Mouse (Mus musculus) limb, embryonic 13.5 days (tissue): Measurements from ENCODE around the gene Apol11a. TPM values are rescaled to one million over a fixed set of nuclear protein-coding genes. Genes with fewer than 3 reads are reported as not detected.

Source experiments
- polyA plus RNA-seq: library from polyadenylated mRNA; unstranded; fragments of >200 nt; fragmentation: Nextera tagmentation; extraction: Ambion mirVana; gene quantifications from 2 replicates; pipeline ENCODE4 v1.2.1, GENCODE M21; 2015

Gene Apol11a
- polyA plus RNA-seq, 1 experiment from 2014 or later: not detected

Other genes with a start within 250 kb of the Apol11a start
- 78.4 and 83.1 TPM in 2 replicates for gene Rbfox2, start 201.3 kb upstream of the Apol11a start, polyA plus RNA-seq
- gene Apol7a, start 109.2 kb upstream of the Apol11a start, polyA plus RNA-seq: not detected in 2 replicates
- not detected in 2 replicates for gene Apol9a, start 97.1 kb upstream of the Apol11a start, polyA plus RNA-seq
- 0.13 TPM in 1 of 2 replicates, not detected in the other for gene Apol7b, start 60.8 kb upstream of the Apol11a start, polyA plus RNA-seq
- not detected in 2 replicates for gene Apol10a, start 31.2 kb upstream of the Apol11a start, polyA plus RNA-seq
- not detected in 2 replicates for gene Apol7c, start 25.0 kb downstream of the Apol11a start, polyA plus RNA-seq
- gene 1700025B11Rik, start 53.6 kb downstream of the Apol11a start, polyA plus RNA-seq: not detected in 2 replicates
- 0.08 and 0.18 TPM in 2 replicates for gene Apol10b, start 87.9 kb downstream of the Apol11a start, polyA plus RNA-seq
- not detected in 2 replicates for gene Gm36245, start 91.0 kb downstream of the Apol11a start, polyA plus RNA-seq
- gene Apol11b, start 135.0 kb downstream of the Apol11a start, polyA plus RNA-seq: 0.08 TPM in 1 of 2 replicates, not detected in the other
- gene Apol7e, start 190.6 kb downstream of the Apol11a start, polyA plus RNA-seq: 0.11 TPM in 1 of 2 replicates, not detected in the other
- not detected in 2 replicates for gene Apol9b, start 220.8 kb downstream of the Apol11a start, polyA plus RNA-seq
- 0.18 TPM in 1 of 2 replicates, not detected in the other for gene Apol8, start 248.7 kb downstream of the Apol11a start, polyA plus RNA-seq